Mouse (Mus musculus) CH12.LX (cell line): ENCODE data around the gene Cntfr. TPM values are rescaled to one million over a fixed set of nuclear protein-coding genes. Genes with fewer than 3 reads are reported as not detected.

Experiments used
- DNase-seq: peaks from one replicate; pipeline ENCODE4 v3.0.0-alpha.2; 2013; ENCODE audit errors: extremely low read depth
- H3K27ac ChIP-seq: 2 replicates; pipeline ENCODE4 v1.5.1; 2012; ENCODE audit warnings: low read depth, mild to moderate bottlenecking, control low read depth, moderate library complexity; ENCODE audit not compliant: insufficient read depth
- H3K27me3 ChIP-seq: replicated peaks from 2 replicates; pipeline ENCODE3; 2012; ENCODE audit warnings: inconsistent platforms
- H3K36me3 ChIP-seq, 2 experiments: replicated peaks in 1 of 2; 2 replicates each; pipeline versions ENCODE3 to v1.6.1; 2012; ENCODE audit warnings: inconsistent platforms in 1 of 2, low read length in 1 of 2, mild to moderate bottlenecking in 1 of 2, mixed read lengths in 1 of 2, moderate library complexity in 1 of 2; ENCODE audit not compliant: control insufficient read depth in 1 of 2, insufficient read depth in 1 of 2
- H3K4me1 ChIP-seq, 2 experiments: 2 replicates each; pipeline ENCODE4 v1.6.1; 2012; ENCODE audit warnings: inconsistent platforms in 1 of 2, moderate library complexity in 1 of 2; ENCODE audit not compliant: insufficient read depth in 2 of 2, control insufficient read depth in 1 of 2
- H3K4me2 ChIP-seq: 2 replicates; pipeline ENCODE4 v1.6.1; 2012; ENCODE audit warnings: low read depth, mild to moderate bottlenecking, control low read depth; ENCODE audit not compliant: poor library complexity, insufficient read depth, severe bottlenecking
- H3K4me3 ChIP-seq, 3 experiments: fragments of 150-350 bp in 1 of 3; sonication (generic) in 1 of 3; replicated peaks in 1 of 3; 2 replicates each; pipeline versions ENCODE3 to v1.5.1; 2011 to 2012; ENCODE audit warnings: low read depth in 2 of 3, low read length in 2 of 3, mild to moderate bottlenecking in 2 of 3, moderate library complexity in 2 of 3, control low read depth in 1 of 3, improper control_type of control experiment in 1 of 3, inconsistent platforms in 1 of 3, mixed read lengths in 1 of 3; ENCODE audit not compliant: poor library complexity in 1 of 3
- H3K79me2 ChIP-seq: replicated peaks from 2 replicates; pipeline ENCODE4 v1.6.1; 2012; ENCODE audit warnings: mild to moderate bottlenecking, moderate library complexity; ENCODE audit not compliant: control insufficient read depth, poor library complexity, insufficient read depth, severe bottlenecking; ENCODE audit errors: extremely low read depth
- H3K9ac ChIP-seq: 2 replicates; pipeline ENCODE4 v1.6.1; 2012; ENCODE audit warnings: low read depth, mild to moderate bottlenecking, control low read depth, moderate library complexity; ENCODE audit not compliant: insufficient read depth
- H3K9me3 ChIP-seq: replicated peaks from 2 replicates; pipeline ENCODE3; 2012; ENCODE audit warnings: low read length, inconsistent platforms, mixed read lengths
- CHD2 ChIP-seq: IDR thresholded peaks from 2 replicates; pipeline ENCODE4 v1.6.1; 2011; ENCODE audit warnings: low read length, improper control_type of control experiment
- CTCF ChIP-seq, 2 experiments: IDR thresholded peaks in 1 of 2; conservative IDR thresholded peaks in 1 of 2; 2 replicates each; pipeline ENCODE4 v1.5.1; 2011 to 2012; ENCODE audit warnings: low read depth in 2 of 2, low read length in 2 of 2, improper control_type of control experiment in 1 of 2, inconsistent platforms in 1 of 2, mild to moderate bottlenecking in 1 of 2, moderate library complexity in 1 of 2
- ELF1 ChIP-seq: IDR thresholded peaks from 2 replicates; pipeline ENCODE4 v1.6.1; 2014; ENCODE audit warnings: low read depth, mild to moderate bottlenecking, inconsistent platforms, low read length, improper control_type of control experiment
- HCFC1 ChIP-seq: IDR thresholded peaks from 2 replicates; pipeline ENCODE4 v1.6.1; 2012; ENCODE audit warnings: low read depth, mild to moderate bottlenecking, inconsistent platforms, low read length, improper control_type of control experiment
- IRF4 ChIP-seq: IDR thresholded peaks from 2 replicates; pipeline ENCODE4 v1.6.1; 2014; ENCODE audit warnings: low read depth, mild to moderate bottlenecking, inconsistent platforms, low read length, improper control_type of control experiment
- JUN ChIP-seq: IDR thresholded peaks from 2 replicates; pipeline ENCODE4 v1.6.1; 2011; ENCODE audit warnings: low read depth, mild to moderate bottlenecking, low read length, improper control_type of control experiment, moderate library complexity; ENCODE audit not compliant: insufficient read depth
- JUND ChIP-seq: conservative IDR thresholded peaks from 2 replicates; pipeline ENCODE4 v1.6.1; 2011; ENCODE audit warnings: low read depth, low read length, improper control_type of control experiment
- MAFK ChIP-seq: IDR thresholded peaks from 2 replicates; pipeline ENCODE4 v1.6.1; 2011; ENCODE audit warnings: low read length, improper control_type of control experiment; ENCODE audit not compliant: insufficient replicate concordance
- MAX ChIP-seq: IDR thresholded peaks from 2 replicates; pipeline ENCODE4 v1.6.1; 2011; ENCODE audit warnings: low read length, improper control_type of control experiment
- MXI1 ChIP-seq: IDR thresholded peaks from 2 replicates; pipeline ENCODE4 v1.6.1; 2011; ENCODE audit warnings: mild to moderate bottlenecking, low read depth, low read length, improper control_type of control experiment
- MYC ChIP-seq: IDR thresholded peaks from 2 replicates; pipeline ENCODE4 v1.6.1; 2011; ENCODE audit warnings: low read depth, mild to moderate bottlenecking, improper control_type of control experiment, low read length
- NELFE ChIP-seq: IDR thresholded peaks from 2 replicates; pipeline ENCODE4 v1.6.1; 2011; ENCODE audit warnings: low read depth, low read length, improper control_type of control experiment
- NRF1 ChIP-seq: IDR thresholded peaks from 2 replicates; pipeline ENCODE4 v1.6.1; 2014; ENCODE audit warnings: low read depth, mild to moderate bottlenecking, inconsistent platforms, low read length, improper control_type of control experiment, moderate library complexity
- PAX5 ChIP-seq: IDR thresholded peaks from 2 replicates; pipeline ENCODE4 v1.6.1; 2012; ENCODE audit warnings: low read length, inconsistent platforms, mixed read lengths
- POLR2A ChIP-seq: IDR thresholded peaks from 2 replicates; pipeline ENCODE4 v1.6.1; 2011; ENCODE audit warnings: low read depth, mild to moderate bottlenecking, improper control_type of control experiment, low read length
- POLR2AphosphoS2 ChIP-seq: IDR thresholded peaks from 2 replicates; pipeline ENCODE4 v1.6.1; 2011; ENCODE audit warnings: low read depth, low read length, improper control_type of control experiment
- RAD21 ChIP-seq: IDR thresholded peaks from 2 replicates; pipeline ENCODE4 v1.6.1; 2011; ENCODE audit warnings: low read depth, mild to moderate bottlenecking, low read length, improper control_type of control experiment, moderate library complexity
- SIN3A ChIP-seq: IDR thresholded peaks from 2 replicates; pipeline ENCODE4 v1.6.1; 2012; ENCODE audit warnings: low read length, improper control_type of control experiment, inconsistent platforms
- SMC3 ChIP-seq: IDR thresholded peaks from 2 replicates; pipeline ENCODE4 v1.6.1; 2011; ENCODE audit warnings: low read depth, low read length, improper control_type of control experiment
- TBP ChIP-seq: conservative IDR thresholded peaks from 2 replicates; pipeline ENCODE4 v1.6.1; 2011; ENCODE audit warnings: low read depth, low read length, improper control_type of control experiment
- TCF12 ChIP-seq: IDR thresholded peaks from 2 replicates; pipeline ENCODE4 v1.6.1; 2014; ENCODE audit warnings: low read depth, mild to moderate bottlenecking, inconsistent platforms, low read length, improper control_type of control experiment
- ZMIZ1 ChIP-seq: IDR thresholded peaks from 2 replicates; pipeline ENCODE4 v1.6.1; 2012; ENCODE audit warnings: low read depth, mild to moderate bottlenecking, inconsistent platforms, low read length, improper control_type of control experiment
- dilution Hi-C: fragments of 300-500 bp; cut with MboI; formaldehyde crosslinking; loops from 2 replicates; pipeline ENCODE4 v1.14.3; 2020; ENCODE audit warnings: low sequenced_read_pairs; ENCODE audit not compliant: extremely low pct_unique_long_range_greater_than_20kb, extremely low pct_ligation_motif_present
- in situ Hi-C: fragments of 300-500 bp; cut with MboI; formaldehyde crosslinking; loops from 3 replicates; pipeline ENCODE4 v1.14.3; 2019; ENCODE audit warnings: low sequenced_read_pairs, low pct_ligation_motif_present, low pct_unique_long_range_greater_than_20kb, mixed read lengths
- polyA plus RNA-seq: library from polyadenylated mRNA; unstranded; fragments of >175 nt; gene quantifications from 2 replicates; pipeline ENCODE4 v1.2.1, GENCODE M21; 2012; ENCODE audit warnings: low read depth; ENCODE audit not compliant: insufficient read length
- total RNA-seq, 2 experiments: library from RNA; depleted of rRNA; stranded (reverse); fragments of 300-350 nt in 1 of 2; fragments of >200 nt in 1 of 2; gene quantifications; 2 replicates each; pipeline ENCODE4 v1.2.3; 2012 to 2014

Gene Cntfr
- total and polyA plus RNA-seq, 3 experiments, result not detected

DNA sequence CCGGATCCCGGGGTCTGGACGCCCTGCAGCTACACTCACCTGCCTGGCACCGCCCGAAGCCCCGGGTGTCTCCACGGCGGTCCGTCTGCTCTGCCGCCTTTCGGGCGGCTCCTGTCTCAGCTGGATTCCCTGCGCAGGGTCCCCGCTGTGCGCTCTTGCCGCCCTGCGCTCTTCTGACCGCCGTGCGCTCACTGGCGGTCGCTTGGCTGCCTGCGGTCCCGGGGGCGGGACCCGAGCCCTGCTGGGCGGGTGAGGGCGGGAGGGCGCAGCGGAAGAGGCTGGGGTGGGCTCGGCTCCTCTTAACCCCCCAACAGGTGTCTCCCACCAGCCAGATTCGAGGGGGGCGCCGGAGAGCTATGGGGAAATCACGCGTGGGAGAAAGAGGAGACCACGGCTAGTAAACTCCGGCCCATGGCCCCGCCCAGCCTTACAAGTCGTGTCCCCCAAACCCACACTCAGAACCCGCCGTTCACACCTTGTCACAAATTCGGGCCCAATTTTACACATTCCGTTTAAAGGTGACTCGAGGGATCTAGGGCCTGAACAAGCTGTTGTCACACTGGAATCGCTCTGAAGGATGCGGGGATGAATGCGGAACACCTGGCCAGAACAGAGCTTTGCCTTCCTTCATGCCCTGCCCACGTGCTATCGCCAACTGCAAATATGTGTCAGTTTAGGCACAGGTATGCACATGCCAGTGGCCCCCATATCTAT lies 34.3 kb upstream of the Cntfr start, which contains the start of gene Arid3c:
TSS of gene Arid3c (minus strand) at position 91 of the 714 bp plus-strand sequence.
- peaks cover 79% of the 10 kb centered on the region for H3K27me3 ChIP-seq
- H3K9ac ChIP-seq, result no peak within 1 kb of the TSS
- no peak for DNase-seq
- in situ Hi-C loops, result no loop called here
- peaks cover 3% of the 10 kb centered on the region for H3K9me3 ChIP-seq
- peaks cover 4 to 7% of the 10 kb centered on the region in 2 experiments for H3K4me1 ChIP-seq
- peak within 1 kb of the TSS; percentile 99 for H3K4me2 ChIP-seq
- TF ChIP-seq MYC (0 out of 2 replicates have a peak, but pooled peaks have one; percentile 26), SMC3 (no peak), MXI1 (0 out of 2 replicates have a peak, but pooled peaks have one; percentile 32), MAX (peak; percentile 31; the same call in 1 of the 2 replicates)
- H3K4me3 ChIP-seq, result peak within 1 kb of the TSS in 1 of 3 experiments; percentile 32
- H3K36me3 ChIP-seq, result no peaks in the 10 kb centered on the region
- dilution Hi-C loops, result no loop called here
- H3K27ac ChIP-seq, result no peak within 1 kb of the TSS
- H3K79me2 ChIP-seq, result no peaks in the 10 kb centered on the region

DNA sequence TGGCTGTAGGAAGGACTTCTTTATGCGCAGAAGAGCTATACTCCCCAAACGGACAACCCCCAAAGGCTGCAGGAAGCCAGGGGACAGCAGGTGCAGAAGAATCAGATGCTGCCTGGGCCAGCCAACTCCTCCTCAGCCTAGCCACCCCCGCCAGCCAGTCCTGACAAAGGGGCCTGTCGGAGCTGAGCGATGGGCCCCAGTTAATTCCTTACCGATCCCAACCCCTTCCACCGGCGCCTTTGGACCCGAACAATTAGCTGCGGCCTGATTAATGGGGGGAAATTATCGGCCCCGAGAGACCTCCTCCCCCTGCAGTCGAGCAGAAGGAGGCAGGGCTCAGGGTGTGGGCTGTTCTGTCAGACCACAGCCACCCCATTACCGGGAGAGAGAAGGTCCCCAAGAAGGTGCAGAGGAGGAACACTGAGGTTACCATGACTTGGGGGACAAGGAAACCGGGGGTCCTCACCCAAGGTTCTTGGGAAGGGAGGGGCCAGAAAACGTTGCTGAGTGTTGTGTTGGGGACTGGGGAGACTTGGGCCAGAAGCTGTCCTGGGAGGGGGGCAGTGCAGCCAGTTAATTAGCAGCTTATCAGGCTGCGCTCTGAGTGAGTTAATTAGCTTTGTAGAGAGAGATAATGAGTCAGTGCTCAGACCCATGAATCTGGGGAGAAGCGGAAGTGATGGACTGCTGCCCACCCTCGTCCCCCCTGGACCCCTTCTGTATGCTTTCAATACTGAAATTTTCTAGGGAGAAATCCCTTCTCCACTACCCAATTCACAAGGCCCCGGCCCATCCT lies 30.1 kb upstream of the Cntfr start:
- Histone ChIP-seq H3K4me3 (no peak overlapping the region), H3K9ac (no peak overlapping the region), H3K9me3 (no peaks in the 10 kb centered on the region), H3K4me2 (no peak overlapping the region), H3K4me1 (peaks cover 4 to 16% of the 10 kb centered on the region in 2 experiments), H3K27me3 (peaks cover 72% of the 10 kb centered on the region), H3K36me3 (no peaks in the 10 kb centered on the region), H3K27ac (no peak overlapping the region), H3K79me2 (peaks cover 9% of the 10 kb centered on the region)
- DNase-seq, result no peak
- in situ Hi-C loops, result no loop called here
- no peak for TF ChIP-seq TBP
- no peak for TF ChIP-seq NELFE
- no peak for TF ChIP-seq CTCF (conservative IDR thresholded peaks at IDR 0.05 in 1 of 2, IDR thresholded peaks at IDR 0.05 in 1 of 2; ENCODE audit: low read depth in 2 of 2, low read length in 2 of 2)
- no peak for TF ChIP-seq IRF4
- no peak for TF ChIP-seq NRF1
- no peak for TF ChIP-seq MYC
- dilution Hi-C loops, result no loop called here

DNA sequence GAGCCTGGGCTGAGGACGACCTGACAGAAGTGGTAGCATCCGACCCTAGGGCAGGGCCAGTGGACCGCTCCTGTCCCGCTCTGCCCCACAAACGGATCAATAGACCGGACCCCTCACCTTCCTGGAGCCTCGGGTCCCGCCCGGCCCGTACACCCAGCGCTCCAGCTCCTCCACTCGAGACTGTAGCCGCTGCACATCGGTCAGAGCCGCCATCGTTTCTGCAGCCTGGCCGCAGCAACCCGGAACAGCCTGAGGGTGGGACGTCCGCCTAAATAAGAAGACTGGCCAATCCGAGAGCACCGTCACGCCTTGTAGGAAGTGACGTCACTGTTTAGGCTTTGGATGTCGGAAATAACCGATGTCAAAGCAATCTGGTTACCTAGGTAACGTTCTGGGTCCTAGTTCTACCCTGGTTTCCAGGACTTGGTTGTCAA lies 26.0 kb upstream of the Cntfr start, which contains the start of gene Dctn3:
TSS of gene Dctn3 (minus strand) at position 253 of the 434 bp plus-strand sequence.
- Histone ChIP-seq H3K27me3 (peaks cover 36% of the 10 kb centered on the region), H3K4me1 (peaks cover 4 to 16% of the 10 kb centered on the region in 2 experiments), H3K36me3 (peaks cover 24 to 29% of the 10 kb centered on the region in 2 experiments), H3K9me3 (no peaks in the 10 kb centered on the region), H3K27ac (no peak within 1 kb of the TSS), H3K4me3 (peak within 1 kb of the TSS; percentile 75 to 94 (median 84)), H3K9ac (peak within 1 kb of the TSS; percentile 81), H3K4me2 (peak within 1 kb of the TSS; percentile 64), H3K79me2 (peaks cover 12% of the 10 kb centered on the region)
- in situ Hi-C loops (no loop called here), dilution Hi-C loops (no loop called here)
- DNase-seq, result peak; percentile 98
- TF ChIP-seq CHD2 (peak; percentile 70), SIN3A (peak; percentile 94), NELFE (peak; percentile 91), POLR2AphosphoS2 (peak; percentile 65; the same call in 1 of the 2 replicates), JUN (peak; percentile 43; the same call in 1 of the 2 replicates), POLR2A (peak; percentile 96), ZMIZ1 (peak; percentile 77; the same call in 1 of the 2 replicates), PAX5 (no peak), NRF1 (peak; percentile 16; the same call in 1 of the 2 replicates), JUND (peak; percentile 84), MXI1 (peak; percentile 55; the same call in 1 of the 2 replicates), MAFK (no peak), TBP (peak; percentile 86), RAD21 (no peak), TCF12 (peak; percentile 83; the same call in 1 of the 2 replicates), ELF1 (peak; percentile 99), HCFC1 (peak; percentile 87)
